Mouse (Mus musculus) kidney, postnatal 10 days (tissue): ENCODE measurements around the gene Aph1a.
"Not testable (repeated sequence)": the region's sequence is repeated elsewhere in the genome, so short reads cannot be mapped to it uniquely, and the experiment has no call there.

Experiments used
- DNase-seq: peaks from one replicate; pipeline ENCODE4 v3.0.0; 2021; ENCODE audit warnings: mixed read lengths

The Aph1a gene

DNA sequence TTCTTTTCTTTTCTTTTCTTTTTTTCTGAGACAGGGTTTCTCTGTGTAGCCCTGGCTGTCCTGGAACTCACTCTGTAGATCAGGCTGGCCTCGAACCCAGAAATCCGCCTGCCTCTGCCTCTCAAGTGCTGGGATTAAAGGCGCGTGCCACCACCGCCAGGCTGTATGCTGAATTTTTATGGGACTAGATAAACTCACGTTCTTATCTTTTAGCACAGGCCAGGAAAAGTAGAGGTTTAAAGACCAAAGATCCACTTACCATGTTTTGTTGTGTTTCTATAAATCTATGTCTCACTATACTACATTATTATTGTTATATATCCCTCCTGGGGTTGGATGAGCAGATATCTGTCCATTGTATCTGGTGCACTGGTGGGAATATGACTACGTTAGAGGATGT lies 29.7 kb downstream of the Aph1a start:
- DNase-seq, result not testable (repeated sequence)

DNA sequence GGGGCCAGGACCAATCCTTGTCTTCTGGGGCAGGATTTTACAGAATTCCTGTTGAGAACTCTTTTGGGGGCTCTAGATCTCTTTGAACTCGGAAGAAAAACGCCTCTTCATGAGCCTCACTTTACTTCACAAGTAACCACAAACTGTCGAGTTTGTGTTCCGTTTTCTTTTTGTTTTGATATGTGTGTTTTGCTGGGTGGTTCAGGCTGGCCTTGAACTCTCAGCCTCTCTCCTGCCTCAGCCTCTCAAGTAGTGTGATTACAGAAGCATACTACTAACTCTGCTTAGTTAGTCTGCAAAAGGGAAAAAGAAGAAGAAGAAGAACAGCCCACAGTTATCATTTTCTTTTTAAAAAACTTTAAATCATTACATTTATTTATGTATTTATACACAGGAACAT lies 30.4 kb downstream of the Aph1a start:
- no peak for DNase-seq

DNA sequence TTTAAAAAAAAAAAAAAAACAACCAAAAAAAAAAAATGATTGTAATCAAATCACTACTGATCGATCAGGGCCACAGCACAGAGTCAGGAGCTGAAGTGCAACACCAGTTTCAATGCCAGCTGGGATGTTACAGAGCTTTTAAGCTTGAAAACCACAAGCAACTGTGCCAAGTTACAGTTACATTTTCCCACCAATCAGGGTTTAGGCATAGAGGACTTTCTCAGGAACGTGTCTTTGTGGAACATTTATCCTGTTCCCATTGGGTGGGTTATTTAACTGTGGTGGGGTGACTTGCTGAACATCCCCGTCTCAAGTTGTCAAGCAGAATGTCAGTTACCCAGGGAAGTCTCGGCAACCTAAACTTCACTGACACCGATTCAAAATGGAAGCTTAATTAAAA lies 31.3 kb downstream of the Aph1a start:
- no peak for DNase-seq

DNA sequence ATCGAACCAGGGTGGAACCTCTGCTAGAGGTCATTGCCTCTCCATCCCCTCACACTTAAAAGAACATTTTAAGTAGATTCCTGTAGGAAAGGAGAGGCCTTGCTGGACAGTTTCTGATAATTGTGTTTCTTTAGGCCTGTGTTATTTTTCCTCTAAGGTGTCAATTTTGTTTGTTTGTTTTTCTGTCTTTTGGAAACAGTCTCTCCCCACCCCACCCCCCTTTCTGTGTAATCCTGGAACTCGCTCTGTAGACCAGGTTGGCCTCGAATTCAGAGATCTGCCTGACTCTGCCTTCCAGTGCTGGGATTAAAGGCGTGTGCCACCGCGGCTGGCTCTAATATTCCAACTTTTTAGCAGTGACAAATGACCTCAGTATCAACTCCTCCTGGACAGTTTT lies 34.5 kb downstream of the Aph1a start:
- DNase-seq, result no peak

DNA sequence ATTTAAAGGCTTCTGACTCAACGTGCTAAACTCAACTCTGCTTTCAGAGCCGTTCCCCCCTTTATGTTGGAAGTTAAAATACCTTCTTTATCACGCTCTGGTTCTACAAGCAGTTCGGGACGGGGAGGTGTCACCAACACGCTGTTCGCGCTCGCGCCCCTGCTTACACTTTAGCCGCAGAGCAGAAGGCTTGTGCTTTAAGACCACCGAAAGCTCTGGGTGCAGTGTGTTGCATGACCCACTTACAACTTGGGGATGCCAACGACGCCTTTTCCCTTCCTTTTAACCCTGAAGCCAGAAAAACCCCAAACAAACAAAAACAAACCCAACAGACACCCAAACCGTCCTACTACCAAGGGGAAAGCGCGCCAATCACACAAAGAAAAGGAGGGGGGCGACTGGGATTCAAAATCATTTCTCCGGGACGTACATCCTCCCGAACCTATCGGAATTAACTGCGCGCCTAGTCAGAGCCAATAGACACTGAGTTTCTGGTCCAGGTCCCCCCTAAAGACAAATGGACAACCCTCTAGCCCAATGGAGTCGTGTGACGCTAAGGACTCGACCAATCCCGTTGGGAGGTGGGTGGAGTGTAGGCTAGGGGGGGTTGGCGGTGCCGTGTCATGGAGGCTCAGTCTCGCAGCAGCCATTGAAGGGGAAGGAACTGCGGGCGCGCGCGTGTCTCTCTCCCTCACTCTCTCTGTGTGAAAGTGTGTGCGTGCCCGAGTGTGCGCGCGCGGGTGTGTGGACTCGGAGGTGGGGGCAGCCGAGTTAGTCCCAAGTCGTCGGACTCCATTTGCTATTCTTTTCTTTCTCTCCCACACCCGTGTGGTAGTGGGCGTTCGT lies 35.1 kb downstream of the Aph1a start, which contains the start of gene Anp32e:
TSS of gene Anp32e (plus strand) at position 589 of the 846 bp plus-strand sequence.
- DNase-seq, result peak; percentile 97

DNA sequence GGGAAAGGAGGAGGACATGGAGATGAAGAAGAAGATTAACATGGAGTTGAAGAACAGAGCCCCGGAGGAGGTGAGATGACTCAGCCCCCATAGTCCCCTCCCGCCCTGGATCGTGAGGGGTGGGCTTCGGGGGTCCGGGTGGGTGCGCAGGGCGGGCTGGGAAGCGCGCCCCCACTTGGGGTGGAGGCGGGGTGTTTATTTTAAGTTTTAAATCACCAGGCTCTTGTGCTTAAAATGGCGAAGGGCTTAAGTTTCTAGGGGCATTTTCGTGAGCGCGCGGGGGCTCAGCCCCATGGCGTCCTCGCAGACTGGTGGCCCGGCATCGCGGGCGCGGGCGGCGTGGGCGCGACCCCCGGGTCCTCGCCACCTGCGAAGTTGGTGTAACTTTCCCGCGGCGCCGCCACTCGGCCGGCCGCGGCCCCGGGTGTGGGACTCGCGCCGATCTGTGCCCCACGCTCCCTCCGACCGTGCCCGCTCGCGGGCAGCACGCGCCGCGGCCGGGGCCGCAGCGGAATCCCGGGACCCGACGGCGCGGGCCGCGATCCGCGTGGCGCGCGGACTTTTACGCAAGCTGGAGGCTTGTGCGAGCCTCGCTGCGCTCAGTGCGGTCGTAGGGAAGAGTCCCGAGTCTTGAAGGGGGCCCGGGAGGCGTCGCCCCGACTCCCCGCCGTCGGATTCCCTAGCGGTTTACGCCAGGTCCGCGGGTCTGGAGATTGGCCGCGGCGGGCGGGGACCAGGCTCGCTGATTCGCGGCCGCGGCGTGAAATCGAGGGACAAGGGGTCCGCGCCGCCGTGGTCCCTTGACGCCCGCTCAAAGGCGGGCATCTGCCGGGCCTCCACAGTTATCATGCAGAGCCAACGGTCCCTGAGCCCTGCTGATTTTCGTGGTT lies 36.1 kb downstream of the Aph1a start:
- DNase-seq, result peak; percentile 73

DNA sequence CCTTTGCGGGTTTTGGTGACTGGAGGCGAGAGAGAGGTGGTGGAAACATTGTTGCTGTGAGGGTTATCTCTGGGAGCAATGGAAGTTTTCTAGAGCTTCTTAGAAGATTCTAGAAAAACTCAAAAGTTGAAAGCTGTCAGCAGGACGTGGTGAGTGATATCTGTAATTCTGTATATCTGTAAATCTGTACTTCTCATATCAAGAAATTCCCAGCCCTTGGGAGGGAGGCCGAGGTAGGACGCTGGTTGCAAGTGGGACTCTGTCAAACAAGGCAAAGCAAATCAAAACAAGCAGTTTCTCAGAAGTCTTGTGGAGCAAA lies 36.7 kb downstream of the Aph1a start:
- DNase-seq, result no peak

DNA sequence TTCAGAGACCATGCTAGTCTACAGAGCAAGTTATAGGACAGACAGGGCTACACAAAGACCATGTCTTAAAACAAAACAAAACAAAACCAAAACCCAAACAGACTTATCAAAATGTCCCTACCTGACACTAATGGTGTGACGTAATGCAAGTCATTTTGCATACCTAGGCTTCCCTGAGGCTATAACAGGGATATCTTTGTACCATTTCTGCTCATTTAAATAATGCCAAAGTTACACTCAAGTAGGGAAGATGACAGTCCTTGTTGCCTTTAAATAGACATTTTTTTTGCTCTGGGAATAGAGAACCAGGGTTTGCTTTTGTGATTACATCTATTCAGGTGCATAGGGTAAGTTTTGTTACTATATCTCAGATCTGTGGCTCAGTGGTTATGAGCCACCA lies 37.7 kb downstream of the Aph1a start:
- DNase-seq, result no peak

DNA sequence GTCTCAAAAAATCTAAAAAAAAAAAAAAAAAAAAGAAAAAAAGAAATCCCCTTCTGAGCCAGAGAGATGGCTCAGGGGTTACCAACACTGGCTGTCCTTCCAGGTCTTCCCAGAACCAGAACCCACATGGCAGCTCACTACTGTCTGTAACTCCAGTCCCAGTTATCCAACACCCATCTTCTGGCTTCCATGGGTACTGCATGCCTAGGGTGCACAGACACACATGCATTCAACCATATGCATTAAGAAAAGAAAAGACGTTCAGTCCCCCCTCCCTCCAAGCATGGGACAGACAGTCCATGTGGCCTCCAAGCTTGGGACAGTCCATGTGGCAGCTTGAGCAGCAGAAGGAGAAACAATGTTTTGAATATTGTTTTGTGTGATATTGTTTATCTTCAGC lies 38.4 kb downstream of the Aph1a start:
- DNase-seq, result no peak

DNA sequence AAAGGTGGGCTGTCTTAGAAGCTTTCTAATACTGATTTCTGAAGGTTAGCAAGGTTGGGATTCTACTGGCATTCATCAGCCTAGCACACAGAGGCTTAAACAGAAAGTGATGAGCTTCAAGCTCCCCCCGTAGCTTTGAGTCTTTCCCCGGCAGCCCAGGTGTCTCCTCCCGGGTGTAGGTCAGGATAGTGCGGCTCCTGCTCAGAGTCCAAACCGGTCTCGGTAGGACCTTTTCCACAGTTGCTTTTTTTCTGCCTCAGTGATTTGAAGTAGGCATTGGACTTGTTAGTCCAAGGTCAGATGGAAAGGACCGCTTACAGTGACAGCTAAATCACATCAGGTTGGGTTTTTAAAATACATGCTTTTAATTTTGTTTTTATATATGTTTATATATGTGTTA lies 38.8 kb downstream of the Aph1a start:
- DNase-seq, result no peak

DNA sequence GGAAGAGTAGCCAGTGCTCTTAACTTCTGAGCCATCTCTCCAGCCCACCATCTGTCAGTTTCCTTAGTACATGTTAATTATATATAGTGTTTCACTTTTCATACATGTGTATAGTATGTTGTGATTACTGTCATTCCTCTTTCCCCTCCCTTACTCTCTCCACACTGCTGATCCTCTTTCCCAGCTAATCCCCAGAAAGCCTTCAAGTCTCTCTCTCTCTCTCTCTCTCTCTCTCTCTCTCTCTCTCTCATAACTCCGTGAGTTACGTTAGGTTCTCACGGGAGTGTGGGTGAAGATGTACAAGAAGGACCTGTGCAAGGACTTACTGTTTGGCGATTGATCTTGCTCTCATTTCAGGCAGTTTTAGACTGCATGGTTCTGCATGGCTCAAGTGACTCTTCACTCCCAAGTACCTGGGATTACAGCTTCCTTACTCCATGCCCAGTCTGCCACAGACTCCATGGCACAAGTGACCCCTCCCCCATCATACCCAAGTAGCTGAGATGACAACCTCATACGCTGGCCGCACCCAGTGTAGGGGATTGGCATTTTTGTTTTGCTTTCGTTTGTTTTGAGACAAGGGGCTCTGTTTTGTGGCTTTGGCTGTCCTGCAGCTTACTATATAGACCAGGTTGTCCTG lies 39.5 kb downstream of the Aph1a start:
- no peak for DNase-seq

DNA sequence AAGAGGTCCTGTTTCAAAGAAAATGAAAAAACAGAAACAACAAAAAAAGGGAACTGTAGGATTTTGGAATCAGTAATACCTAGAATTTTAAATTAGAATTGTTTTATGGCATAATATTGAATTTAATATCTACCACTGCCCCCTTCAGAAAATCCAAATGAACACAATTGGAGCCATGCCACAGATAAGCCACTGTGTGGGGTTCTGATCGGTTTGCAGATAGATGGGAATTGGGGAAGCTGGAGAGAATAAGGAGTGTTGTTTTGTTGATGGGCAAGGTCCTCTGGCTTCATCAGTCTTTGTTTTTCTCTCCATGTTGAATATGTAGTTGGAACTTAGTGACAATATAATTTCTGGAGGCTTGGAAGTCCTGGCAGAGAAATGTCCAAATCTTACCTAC lies 40.7 kb downstream of the Aph1a start:
- DNase-seq, result no peak

DNA sequence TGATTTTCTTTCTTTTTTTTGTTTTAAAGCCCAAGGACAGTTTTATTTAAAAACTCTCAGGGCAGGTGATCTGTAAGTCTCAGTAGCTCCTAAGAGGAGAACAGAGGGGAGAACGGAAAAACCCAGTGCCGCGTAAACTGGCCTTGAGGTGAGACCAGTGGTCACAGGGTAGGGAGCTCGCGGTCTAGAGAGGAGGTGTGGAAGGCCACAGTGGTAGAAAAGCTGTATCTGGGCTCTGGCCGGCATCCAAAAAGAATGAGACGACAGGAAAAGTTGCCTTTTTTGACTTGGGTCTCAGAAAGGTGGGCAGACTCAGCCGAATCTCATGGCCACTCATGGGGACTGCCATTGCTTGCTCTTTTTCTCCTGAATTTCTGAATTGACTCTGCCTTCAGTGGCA lies 44.4 kb downstream of the Aph1a start:
- DNase-seq, result no peak

DNA sequence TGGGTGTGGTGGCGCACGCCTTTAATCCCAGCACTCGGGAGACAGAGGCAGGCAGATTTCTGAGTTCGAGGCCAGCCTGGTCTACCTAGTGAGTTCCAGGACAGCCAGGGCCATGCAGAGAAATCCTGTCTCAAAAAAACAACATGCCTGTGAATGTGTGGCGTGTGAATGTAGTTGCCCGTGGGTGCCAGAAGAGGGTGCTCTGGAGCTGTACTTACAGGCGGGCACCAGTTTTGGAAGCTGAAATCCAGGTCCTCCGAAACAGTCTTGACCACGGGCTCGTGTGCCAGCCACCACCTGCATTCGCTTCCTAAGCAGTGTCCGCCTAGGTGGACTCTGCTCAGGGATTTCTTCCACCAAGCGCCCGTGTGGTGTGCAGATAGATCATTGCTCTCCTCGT lies 45.1 kb downstream of the Aph1a start:
- no peak for DNase-seq

DNA sequence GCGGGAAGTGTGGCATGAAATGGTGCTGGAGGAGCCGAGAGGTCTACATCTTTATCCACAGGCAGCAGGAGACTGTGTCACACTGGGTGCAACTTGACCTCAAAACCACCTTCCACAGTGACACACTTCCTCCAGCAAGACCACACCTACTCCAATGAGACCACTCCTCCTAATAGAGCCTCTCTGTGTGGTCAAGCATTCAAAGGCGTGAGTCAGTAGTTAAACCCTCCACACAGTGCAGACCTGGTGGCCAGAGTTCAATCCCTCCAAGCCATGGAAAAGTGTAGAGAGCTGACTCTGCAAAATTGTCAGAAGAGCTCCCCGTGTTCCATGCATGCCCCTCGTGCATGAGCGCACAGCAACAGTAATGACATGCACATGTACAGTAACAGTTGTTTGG lies 49.0 kb downstream of the Aph1a start:
- DNase-seq, result no peak

DNA sequence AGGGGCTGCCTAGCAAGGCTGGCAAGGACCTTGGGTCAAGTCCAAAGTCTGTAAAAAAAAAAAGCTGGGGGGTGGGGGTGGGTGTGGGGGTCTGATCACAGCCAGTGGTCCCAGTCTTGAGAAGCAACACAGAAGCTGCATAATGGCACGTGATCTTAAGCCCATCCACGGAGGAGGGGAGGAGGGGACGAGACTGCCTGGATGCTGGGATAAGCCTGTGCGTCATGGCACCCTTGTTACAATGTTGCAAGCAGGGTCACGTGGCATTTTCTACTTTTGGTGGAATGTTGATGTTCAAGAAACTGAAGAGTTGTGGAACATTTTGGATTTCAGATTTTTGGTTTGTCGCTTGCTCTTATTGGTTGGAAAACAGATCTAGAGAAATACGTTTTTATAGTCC lies 49.5 kb downstream of the Aph1a start:
- no peak for DNase-seq

DNA sequence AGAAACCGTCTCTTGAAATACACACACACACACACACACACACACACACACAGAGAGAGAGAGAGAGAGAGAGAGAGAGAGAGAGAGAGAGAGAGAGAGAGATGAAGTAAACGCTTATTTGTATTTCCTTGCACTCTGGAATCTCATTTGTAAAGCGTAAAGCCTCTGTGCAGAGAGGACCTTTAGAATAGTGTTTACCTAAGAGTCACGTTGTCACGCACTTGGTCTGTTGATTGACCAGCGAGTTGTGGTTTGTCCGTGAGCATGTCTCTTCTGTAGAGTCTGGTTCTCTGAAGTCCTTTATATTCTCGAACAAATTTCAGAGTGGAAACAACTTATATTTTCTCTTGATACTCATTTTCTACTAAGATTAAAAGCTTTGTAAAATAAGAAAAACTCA lies 51.0 kb downstream of the Aph1a start:
- no peak for DNase-seq

DNA sequence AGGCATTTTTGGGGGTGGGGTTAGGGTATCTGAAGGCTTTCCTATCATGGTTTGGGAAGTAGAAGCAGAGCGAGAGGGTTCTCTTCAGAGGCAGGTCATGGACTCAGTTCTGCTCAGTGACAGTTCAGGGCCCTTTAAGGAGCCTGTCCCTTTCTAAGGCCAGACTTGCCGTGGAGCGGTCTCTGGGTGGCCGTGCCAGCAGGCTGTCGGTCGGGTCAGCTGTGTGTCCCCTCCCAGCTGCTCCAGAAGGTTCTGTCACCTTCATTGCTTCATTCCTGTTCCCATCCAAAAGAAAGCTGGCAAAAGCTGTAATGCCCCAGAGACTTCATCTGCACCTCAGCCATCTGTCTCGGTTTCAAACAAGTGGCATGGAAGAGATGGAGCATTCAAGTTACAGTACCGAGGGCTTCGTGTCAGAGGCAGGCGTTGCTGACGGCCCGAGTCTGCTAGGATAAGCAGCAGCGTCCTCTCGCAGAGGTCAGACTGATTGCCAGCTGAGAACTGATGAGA lies 52.0 kb downstream of the Aph1a start:
- DNase-seq, result no peak
